Mouse (Mus musculus): ENCODE data around the gene Idh3b.

Idh3b gene

DNA sequence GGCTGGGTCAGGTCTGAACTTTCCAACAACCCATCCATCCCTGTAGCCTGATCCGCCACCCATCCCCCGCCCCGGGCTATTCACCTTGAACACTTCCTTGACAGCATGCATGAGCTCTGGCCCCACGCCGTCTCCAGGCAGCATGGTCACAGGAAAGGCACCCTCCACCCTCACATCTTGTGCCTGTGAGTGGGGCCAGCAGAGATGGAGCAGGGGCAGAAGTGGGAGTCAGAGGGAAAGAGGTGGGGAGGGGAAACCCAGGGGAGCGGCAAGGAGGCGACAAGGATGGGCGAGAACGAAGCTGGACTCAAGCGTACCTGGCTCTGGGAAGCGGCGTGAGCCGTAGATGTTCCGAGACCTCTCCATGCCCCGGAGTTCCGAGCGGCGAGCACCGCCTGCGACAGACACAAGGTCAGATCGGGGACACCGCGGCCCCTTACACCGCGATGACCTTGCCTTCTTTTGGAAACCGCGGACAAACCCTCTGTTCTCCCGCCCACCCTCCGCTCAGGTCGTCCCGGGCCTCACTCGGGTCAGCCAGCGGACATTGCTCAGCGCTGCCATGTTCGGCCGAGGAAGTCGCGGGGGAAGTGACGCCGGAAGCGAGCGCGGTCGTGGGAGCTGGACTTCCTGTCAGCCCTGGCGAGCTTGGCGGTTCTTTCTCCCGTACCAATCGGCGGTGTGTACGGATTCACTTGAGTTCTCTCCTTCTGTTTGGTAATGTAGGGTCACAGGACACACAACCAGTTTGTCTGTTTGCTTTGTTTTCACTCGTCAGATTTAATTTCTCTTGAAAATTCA, at the start of gene Idh3b:
Gene Idh3b, minus strand, starts transcription at position 694 of the 801 bp plus-strand sequence.
- DNase-seq: peak; percentile 78 to 89

GRCm38 (mm10) chr2:130329502-130329901, 45.2 kb upstream of the Idh3b start:
- no peak for DNase-seq

- DNase-seq: no peak
Observed at GRCm38 (mm10) chr2:130327057-130327456, 42.7 kb upstream of the Idh3b start.

DNA sequence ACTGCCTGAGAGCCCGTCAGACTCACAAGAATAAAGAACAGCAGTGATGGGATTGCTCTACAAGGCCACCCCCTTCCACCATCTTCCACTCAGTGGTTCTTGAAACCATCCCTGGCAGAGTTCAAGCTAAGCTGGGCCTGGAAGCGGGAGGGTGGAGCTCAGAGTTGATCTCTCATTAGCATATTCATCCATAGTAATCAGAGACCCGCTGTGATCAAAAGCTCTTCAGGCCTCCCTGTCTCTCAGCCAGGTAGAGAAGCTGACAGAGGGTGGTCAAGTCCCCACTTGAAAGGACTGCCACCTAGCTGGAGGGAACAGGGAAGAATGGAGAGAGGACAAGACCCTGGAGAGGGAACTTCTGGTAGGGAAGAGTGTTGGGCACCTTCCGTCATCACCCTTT, 18.7 kb upstream of the Idh3b start:
- no peak for DNase-seq

- DNase-seq: no peak
Observed at GRCm38 (mm10) chr2:130297580-130297979, 13.2 kb upstream of the Idh3b start.

- DNase-seq: no peak
Observed at GRCm38 (mm10) chr2:130296134-130296745, 11.9 kb upstream of the Idh3b start.

- DNase-seq: no peak
Observed at GRCm38 (mm10) chr2:130295331-130296133, 11.2 kb upstream of the Idh3b start.

DNA sequence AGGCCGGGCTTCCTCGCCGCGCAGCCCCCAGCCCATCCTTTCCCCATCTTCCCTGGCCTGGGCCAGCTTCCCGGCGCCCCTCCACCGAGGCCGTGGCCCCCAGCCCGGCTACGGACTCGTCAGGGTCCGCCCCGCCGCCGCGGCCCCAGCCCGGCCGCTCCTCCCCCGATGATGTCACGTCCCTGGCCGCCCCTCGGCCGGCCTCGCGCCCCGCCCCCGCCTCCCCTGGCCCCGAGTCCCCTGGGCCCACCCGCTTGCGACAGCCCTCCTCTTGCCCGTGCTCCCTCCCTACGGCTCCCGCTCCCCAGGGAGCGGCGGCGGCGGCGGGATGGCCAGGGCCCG, 10.6 kb upstream of the Idh3b start, which contains the start of gene Ebf4:
Gene Ebf4, plus strand, starts transcription at position 234 of the 342 bp plus-strand sequence.
- DNase-seq: no peak

GRCm38 (mm10) chr2:130294218-130294935, 10.0 kb upstream of the Idh3b start:
- no peak for DNase-seq

DNA sequence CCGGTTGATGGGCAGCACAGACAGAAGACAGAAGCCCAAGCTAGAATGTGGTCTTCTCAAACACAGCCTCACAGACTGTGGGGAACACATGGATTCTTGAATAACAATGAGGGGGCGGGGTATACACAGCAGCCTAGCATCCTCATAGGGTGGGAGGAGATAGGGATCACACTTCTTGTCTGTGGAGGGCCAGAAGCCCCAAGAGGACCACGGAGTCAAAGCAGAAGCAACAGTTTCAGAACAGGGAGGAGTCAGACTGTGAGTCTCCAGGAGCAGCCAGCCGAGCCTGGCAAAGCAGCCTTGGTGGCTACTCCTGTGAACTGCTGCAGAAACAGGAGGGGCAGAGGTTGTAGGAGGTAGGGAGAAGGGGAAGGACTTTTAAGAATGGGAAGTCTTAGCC, 9.1 kb upstream of the Idh3b start:
- DNase-seq: no peak

- DNase-seq: no peak
Observed at GRCm38 (mm10) chr2:130293009-130293408, 8.7 kb upstream of the Idh3b start.

DNA sequence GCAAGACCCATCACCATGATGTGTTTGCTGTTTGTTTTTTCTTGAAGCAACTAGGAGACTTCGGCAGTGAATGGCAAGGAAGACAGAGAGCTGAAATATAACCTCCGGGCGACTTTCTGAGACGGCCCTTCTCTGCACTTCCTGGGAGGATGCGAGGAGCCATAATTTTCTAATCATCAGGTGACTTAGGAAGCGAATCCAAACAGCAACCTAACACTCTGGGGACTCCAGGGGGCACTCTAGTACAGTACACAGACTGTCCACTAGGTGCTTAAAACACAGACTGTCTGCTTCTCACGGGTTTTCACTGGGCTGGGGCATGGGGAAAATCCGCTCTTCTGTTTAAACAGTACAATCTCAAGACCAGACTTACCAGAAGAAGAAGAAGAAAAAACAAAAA, 7.1 kb upstream of the Idh3b start:
- peak; percentile 67 to 81 for DNase-seq

GRCm38 (mm10) chr2:130289086-130289485, 4.7 kb upstream of the Idh3b start:
- DNase-seq: no peak

- DNase-seq: no peak
Observed at GRCm38 (mm10) chr2:130280818-130281217, 3.5 kb downstream of the Idh3b start.

DNA sequence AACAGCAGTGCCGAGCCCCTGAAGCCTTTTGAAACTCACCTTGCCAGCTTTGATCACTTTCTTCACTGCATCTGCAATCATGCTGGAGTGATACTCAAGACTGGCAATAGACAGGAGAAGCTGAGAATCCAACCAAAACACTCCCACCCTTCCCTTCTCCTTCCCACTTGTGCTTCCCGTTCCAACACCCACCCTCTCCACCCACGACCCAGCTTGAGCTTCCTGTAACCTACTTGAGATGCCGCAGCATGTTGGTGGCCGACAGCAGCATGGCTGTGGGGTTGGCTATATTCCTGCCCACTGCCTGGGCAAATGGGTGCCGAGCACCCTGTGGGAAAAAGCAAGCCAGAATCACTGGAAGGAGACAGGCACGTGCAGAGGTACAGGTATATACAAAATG, 4.1 kb downstream of the Idh3b start:
- DNase-seq: no peak

- no peak for DNase-seq
Observed at GRCm38 (mm10) chr2:130279600-130280091, 4.7 kb downstream of the Idh3b start.

- peak; percentile 28 to 64 for DNase-seq
Observed at GRCm38 (mm10) chr2:130275649-130276048, 8.7 kb downstream of the Idh3b start.

GRCm38 (mm10) chr2:130274862-130275261, 9.5 kb downstream of the Idh3b start:
- DNase-seq: no peak

DNA sequence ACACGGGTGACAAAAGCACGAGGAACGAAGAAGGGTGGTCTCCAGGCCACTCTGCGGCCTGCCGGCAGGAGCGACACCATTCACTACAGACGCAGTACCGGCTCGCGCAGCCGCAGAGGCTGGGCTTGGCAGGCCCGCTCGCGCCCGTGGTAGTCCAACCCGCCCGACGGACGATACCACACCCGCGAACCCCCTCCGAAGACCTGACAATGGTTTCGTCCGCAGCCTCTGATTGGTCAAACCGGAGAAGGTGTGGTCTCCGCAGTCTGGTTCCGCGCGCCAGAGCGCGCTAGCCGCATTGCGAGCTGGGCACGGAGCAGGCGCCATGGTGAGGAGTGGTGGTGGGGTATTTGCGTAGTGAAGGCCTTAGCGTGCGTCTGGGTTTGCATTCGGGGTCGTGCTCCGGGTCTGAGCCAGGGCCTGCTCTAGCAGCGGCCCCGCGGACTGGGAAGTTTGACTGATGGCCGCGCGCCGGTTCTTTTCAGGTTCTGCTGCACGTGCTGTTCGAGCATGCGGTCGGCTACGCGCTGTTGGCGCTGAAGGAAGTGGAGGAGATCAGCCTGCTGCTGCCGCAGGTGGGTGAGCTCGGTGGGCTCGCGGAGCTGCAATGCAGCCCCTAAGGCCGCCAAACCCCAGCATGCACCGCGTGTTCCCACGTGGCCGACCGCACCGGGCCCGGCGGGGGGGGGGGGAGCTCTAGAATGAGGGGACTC, 10.0 kb downstream of the Idh3b start, which contains the start of gene Nop56:
Gene Nop56, plus strand, starts transcription at position 282 of the 713 bp plus-strand sequence.
- peak; percentile 98 to 99 for DNase-seq

DNA sequence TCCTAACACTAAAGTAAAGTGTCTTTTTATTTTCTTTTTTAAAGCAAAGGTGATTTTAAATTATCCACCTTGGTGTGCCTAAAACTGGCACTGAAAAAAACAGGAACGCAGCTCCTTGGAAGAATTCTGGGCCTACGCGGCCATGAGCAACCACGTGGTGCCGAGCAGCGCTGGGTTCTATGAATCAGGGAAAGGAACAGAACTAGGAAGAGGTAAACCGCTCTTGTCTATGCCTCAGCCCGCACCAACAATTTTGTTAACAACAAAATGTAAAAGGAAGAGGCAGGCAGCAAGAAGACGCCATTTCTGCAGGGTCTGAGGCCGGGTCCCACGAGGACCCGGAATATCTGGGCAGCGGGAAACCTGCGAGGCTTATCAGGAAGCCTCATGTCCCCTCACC, 10.6 kb downstream of the Idh3b start:
- peak in 1 of 2 experiments; percentile 28 for DNase-seq

DNA sequence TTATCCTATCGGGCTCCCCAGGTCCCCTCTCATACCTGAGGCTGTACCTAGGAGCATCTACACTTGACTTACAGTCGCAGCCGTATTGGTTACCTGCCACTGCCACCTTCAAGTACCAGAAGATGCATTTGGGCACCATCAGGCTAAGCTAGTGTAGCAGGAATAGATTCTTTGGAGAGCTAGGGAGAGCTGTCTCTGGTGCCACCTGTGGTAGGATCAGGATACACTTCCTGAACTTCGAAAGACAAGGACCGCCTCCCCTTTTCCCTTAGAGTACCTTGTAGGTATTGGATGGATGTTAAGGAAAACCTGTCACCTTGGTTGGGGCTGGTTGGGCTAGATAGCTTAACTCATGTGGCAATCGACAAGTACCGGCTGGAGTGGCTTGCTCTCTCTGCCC, 16.3 kb downstream of the Idh3b start:
- DNase-seq: no peak

- DNase-seq: no peak
Observed at GRCm38 (mm10) chr2:130265520-130265919, 18.8 kb downstream of the Idh3b start.

All from kidney, adult 8-10 months (tissue).